Mouse (Mus musculus) forebrain, embryonic 16.5 days (tissue): ENCODE data around the gene Ap3d1. TPM values are rescaled to one million over a fixed set of nuclear protein-coding genes. Genes with fewer than 3 reads are reported as not detected.
A peak's percentile ranks its signal among the peaks of the same experiment; 100 is the strongest.

Source experiments
- ATAC-seq: fragments of 200-750 bp; cut with Nextera tagmentation; 2 replicates; pipeline ENCODE4 v1.8.0; 2017; ENCODE audit warnings: mild to moderate bottlenecking, moderate library complexity
- H3K27ac ChIP-seq: fragments of 300-500 bp; sonication (generic); 2 replicates; pipeline ENCODE4 v1.5.1; 2014; ENCODE audit warnings: low read length, control low read depth
- H3K27me3 ChIP-seq: fragments of 300-500 bp; sonication (generic); replicated peaks from 2 replicates; pipeline ENCODE4 v1.6.1; 2014; ENCODE audit warnings: low read length; ENCODE audit not compliant: control insufficient read depth, insufficient read depth
- H3K36me3 ChIP-seq: fragments of 300-500 bp; sonication (generic); 2 replicates; pipeline ENCODE4 v1.6.1; 2014; ENCODE audit not compliant: control insufficient read depth, insufficient read depth
- H3K4me1 ChIP-seq: fragments of 300-500 bp; sonication (generic); replicated peaks from 2 replicates; pipeline ENCODE4 v1.6.1; 2014; ENCODE audit warnings: low read length; ENCODE audit not compliant: control insufficient read depth, insufficient read depth
- H3K4me2 ChIP-seq: fragments of 300-500 bp; sonication (generic); 2 replicates; pipeline ENCODE4 v1.6.1; 2014; ENCODE audit warnings: mild to moderate bottlenecking, low read length, control low read depth
- H3K4me3 ChIP-seq: fragments of 300-500 bp; sonication (generic); replicated peaks from 2 replicates; pipeline ENCODE4 v1.5.1; 2014; ENCODE audit warnings: mild to moderate bottlenecking, low read length, control low read depth
- H3K9ac ChIP-seq: fragments of 300-500 bp; sonication (generic); replicated peaks from 2 replicates; pipeline ENCODE4 v1.6.1; 2014; ENCODE audit warnings: low read depth, low read length, control low read depth
- H3K9me3 ChIP-seq: fragments of 300-500 bp; sonication (generic); 2 replicates; pipeline ENCODE4 v1.6.1; 2016; ENCODE audit warnings: low read length; ENCODE audit not compliant: control insufficient read depth
- WGBS: fragments of 180-500 bp; shearing (Covaris S2); extraction: QIAGEN DNeasy Blood & Tissue Kit; methylation state at CpG from one replicate; pipeline ENCODE4 v1.1.7; 2014; 5-methylcytosine and 5-hydroxymethylcytosine counted together
- polyA plus RNA-seq: library from polyadenylated mRNA; unstranded; fragments of >200 nt; fragmentation: Nextera tagmentation; extraction: Ambion mirVana; gene quantifications from 2 replicates; pipeline ENCODE4 v1.2.1, GENCODE M21; 2015

Ap3d1 gene
- polyA plus RNA-seq, 1 experiment from 2014 or later = 102 TPM

- WGBS = 96% methylated on average over 6 of the region's 6 CpGs
- H3K4me3 ChIP-seq = no peak overlapping the region
- ATAC-seq = no peak
- H3K9me3 ChIP-seq = no peaks in the 10 kb centered on the region
- no peak overlapping the region for H3K4me2 ChIP-seq
- H3K27ac ChIP-seq = no peak overlapping the region
- H3K27me3 ChIP-seq = no peaks in the 10 kb centered on the region
- no peak overlapping the region for H3K9ac ChIP-seq
- H3K36me3 ChIP-seq = peaks cover 17% of the 10 kb centered on the region
- H3K4me1 ChIP-seq = peaks cover 26% of the 10 kb centered on the region
Observed at GRCm38 (mm10) chr10:80682003-80682402, 60.1 kb downstream of the Ap3d1 start.

- Histone ChIP-seq H3K9me3 (no peaks in the 10 kb centered on the region), H3K4me1 (peaks cover 28% of the 10 kb centered on the region), H3K36me3 (peaks cover 2% of the 10 kb centered on the region; the same call in 1 of the 2 replicates), H3K9ac (no peak overlapping the region), H3K27me3 (no peaks in the 10 kb centered on the region), H3K4me3 (no peak overlapping the region), H3K27ac (no peak overlapping the region), H3K4me2 (no peak overlapping the region)
- WGBS = 82% methylated on average over 2 of the region's 2 CpGs
- no peak for ATAC-seq
Observed at GRCm38 (mm10) chr10:80680260-80680696, 61.8 kb downstream of the Ap3d1 start.

- no peaks in the 10 kb centered on the region for H3K9me3 ChIP-seq
- H3K4me1 ChIP-seq = peaks cover 34% of the 10 kb centered on the region
- no peaks in the 10 kb centered on the region for H3K36me3 ChIP-seq
- H3K27ac ChIP-seq = peak overlapping the region; percentile 98
- 72% methylated on average over 9 of the region's 9 CpGs for WGBS
- ATAC-seq = no peak
- H3K4me3 ChIP-seq = no peak overlapping the region
- H3K27me3 ChIP-seq = no peaks in the 10 kb centered on the region
- H3K9ac ChIP-seq = no peak overlapping the region
- H3K4me2 ChIP-seq = no peak overlapping the region
Observed at GRCm38 (mm10) chr10:80679556-80680259, 62.4 kb downstream of the Ap3d1 start.

- Histone ChIP-seq H3K27me3 (no peaks in the 10 kb centered on the region), H3K36me3 (no peaks in the 10 kb centered on the region), H3K4me3 (no peak overlapping the region), H3K9me3 (no peaks in the 10 kb centered on the region), H3K4me1 (peaks cover 43% of the 10 kb centered on the region), H3K9ac (no peak overlapping the region), H3K4me2 (no peak overlapping the region), H3K27ac (peak overlapping the region; percentile 98)
- 51% methylated on average over 8 of the region's 10 CpGs for WGBS
- no peak for ATAC-seq
Observed at GRCm38 (mm10) chr10:80678601-80679377, 63.3 kb downstream of the Ap3d1 start.

GRCm38 (mm10) chr10:80677942-80678436, 64.1 kb downstream of the Ap3d1 start, which contains the start of gene Mknk2:
Gene Mknk2 (minus strand): TSS chr10:80678112.
- 8% methylated on average over 8 of the region's 8 CpGs for WGBS
- Histone ChIP-seq H3K4me3 (peak within 1 kb of the TSS; percentile 52), H3K9ac (peak within 1 kb of the TSS; percentile 72), H3K27ac (peak within 1 kb of the TSS; percentile 98), H3K4me2 (peak within 1 kb of the TSS; percentile 76), H3K27me3 (no peaks in the 10 kb centered on the region), H3K36me3 (no peaks in the 10 kb centered on the region), H3K4me1 (peaks cover 51% of the 10 kb centered on the region), H3K9me3 (no peaks in the 10 kb centered on the region)
- ATAC-seq = peak; percentile 29; the same call in 1 of the 2 replicates

GRCm38 (mm10) chr10:80677128-80677875, 64.8 kb downstream of the Ap3d1 start:
- WGBS = 25% methylated on average over 9 of the region's 9 CpGs
- Histone ChIP-seq H3K4me1 (peaks cover 58% of the 10 kb centered on the region), H3K4me3 (peak overlapping the region; percentile 52), H3K36me3 (no peaks in the 10 kb centered on the region), H3K4me2 (peak overlapping the region; percentile 76), H3K27ac (peak overlapping the region; percentile 98), H3K9me3 (no peaks in the 10 kb centered on the region), H3K27me3 (no peaks in the 10 kb centered on the region), H3K9ac (peak overlapping the region; percentile 72)
- no peak for ATAC-seq

- under 1% methylated on average over 66 of the region's 78 CpGs for WGBS
- no peaks in the 10 kb centered on the region for H3K9me3 ChIP-seq
- peak; percentile 92 for ATAC-seq
Observed at GRCm38 (mm10) chr10:80676198-80676928, 65.7 kb downstream of the Ap3d1 start.

GRCm38 (mm10) chr10:80675405-80676197, 66.5 kb downstream of the Ap3d1 start:
- H3K36me3 ChIP-seq = 0 out of 2 replicates have a peak, but pooled peaks cover 3% of the 10 kb centered on the region
- ATAC-seq = peak; percentile 13
- no peaks in the 10 kb centered on the region for H3K27me3 ChIP-seq
- WGBS = 0% methylated on average over 34 of the region's 54 CpGs
- no peaks in the 10 kb centered on the region for H3K9me3 ChIP-seq
- H3K27ac ChIP-seq = peak overlapping the region; percentile 81
- H3K9ac ChIP-seq = peak overlapping the region; percentile 95
- H3K4me2 ChIP-seq = peak overlapping the region; percentile 94
- H3K4me3 ChIP-seq = peak overlapping the region; percentile 93
- H3K4me1 ChIP-seq = peaks cover 63% of the 10 kb centered on the region

More at GRCm38 (mm10) chr10:80676198-80676928, 65.7 kb downstream of the Ap3d1 start:
- 0 out of 2 replicates have a peak, but pooled peaks cover 3% of the 10 kb centered on the region for H3K36me3 ChIP-seq
- peak overlapping the region; percentile 95 for H3K9ac ChIP-seq
- H3K4me1 ChIP-seq = peaks cover 63% of the 10 kb centered on the region
- H3K4me3 ChIP-seq = peak overlapping the region; percentile 93
- no peaks in the 10 kb centered on the region for H3K27me3 ChIP-seq
- H3K27ac ChIP-seq = peak overlapping the region; percentile 98
- peak overlapping the region; percentile 76 for H3K4me2 ChIP-seq
